Mouse (Mus musculus): ENCODE data around the gene Prr22. TPM values are rescaled to one million over a fixed set of nuclear protein-coding genes. Genes with fewer than 3 reads are reported as not detected.

The Prr22 gene
- polyA plus RNA-seq, 1 experiment = 1.9 TPM

- TF ChIP-seq CTCF (IDR thresholded peaks at IDR 0.05; ENCODE audit: control insufficient read depth, insufficient read depth, low read length) (no peak), POLR2A (IDR thresholded peaks at IDR 0.05; ENCODE audit: borderline replicate concordance, control insufficient read depth, low read depth, low read length) (no peak)
- 17% methylated on average over 8 of the region's 8 CpGs for WGBS
- H3K4me3 ChIP-seq (replicated peaks; ENCODE audit: control insufficient read depth, low read depth, low read length) = no peak overlapping the region
- H3K4me1 ChIP-seq (ENCODE audit: control insufficient read depth, insufficient read depth, low read length) = peaks cover 3% of the 10 kb centered on the region
- H3K27ac ChIP-seq (ENCODE audit: control insufficient read depth, insufficient read depth, low read depth, low read length, poor library complexity) = peak overlapping the region; percentile 74
Measured at GRCm38 (mm10) chr17:56819694-56820111, 49.7 kb downstream of the Prr22 start.

Other genes with a start within 250 kb of the Prr22 start
- 2.6 and 4.0 TPM in 2 replicates for gene Gm20219, start 215.9 kb upstream of the Prr22 start, polyA plus RNA-seq (2011; ENCODE audit: insufficient read depth, insufficient read length, low replicate concordance, missing spikeins)
- 251 and 400 TPM in 2 replicates for gene Safb2, start 185.7 kb upstream of the Prr22 start, polyA plus RNA-seq (2011; ENCODE audit: insufficient read depth, insufficient read length, low replicate concordance, missing spikeins)
- gene Safb, start 185.4 kb upstream of the Prr22 start, polyA plus RNA-seq (2011; ENCODE audit: insufficient read depth, insufficient read length, low replicate concordance, missing spikeins) = 94.9 and 178 TPM in 2 replicates
- 44.0 and 94.1 TPM in 2 replicates for gene 2410015M20Rik, start 160.5 kb upstream of the Prr22 start, polyA plus RNA-seq (2011; ENCODE audit: insufficient read depth, insufficient read length, low replicate concordance, missing spikeins)
- gene Rpl36, start 156.8 kb upstream of the Prr22 start, polyA plus RNA-seq (2011; ENCODE audit: insufficient read depth, insufficient read length, low replicate concordance, missing spikeins) = 407 and 414 TPM in 2 replicates
- gene Lonp1, start 143.4 kb upstream of the Prr22 start, polyA plus RNA-seq (2011; ENCODE audit: insufficient read depth, insufficient read length, low replicate concordance, missing spikeins) = 19.7 and 29.5 TPM in 2 replicates
- not detected in 2 replicates for gene Catsperd, start 142.1 kb upstream of the Prr22 start, polyA plus RNA-seq (2011; ENCODE audit: insufficient read depth, insufficient read length, low replicate concordance, missing spikeins)
- 36.4 and 52.9 TPM in 2 replicates for gene Ranbp3, start 97.0 kb upstream of the Prr22 start, polyA plus RNA-seq (2011; ENCODE audit: insufficient read depth, insufficient read length, low replicate concordance, missing spikeins)
- gene Ndufa11, start 52.5 kb upstream of the Prr22 start, polyA plus RNA-seq (2011; ENCODE audit: insufficient read depth, insufficient read length, low replicate concordance, missing spikeins) = 136 and 211 TPM in 2 replicates
- 3.1 and 5.8 TPM in 2 replicates for gene Vmac, start 52.2 kb upstream of the Prr22 start, polyA plus RNA-seq (2011; ENCODE audit: insufficient read depth, insufficient read length, low replicate concordance, missing spikeins)
- gene Nrtn, start 12.7 kb upstream of the Prr22 start, polyA plus RNA-seq (2011; ENCODE audit: insufficient read depth, insufficient read length, low replicate concordance, missing spikeins) = not detected in 2 replicates
- gene Dus3l, start 5.5 kb upstream of the Prr22 start, polyA plus RNA-seq (2011; ENCODE audit: insufficient read depth, insufficient read length, low replicate concordance, missing spikeins) = 15.8 and 51.0 TPM in 2 replicates
- gene Rfx2, start 60.8 kb downstream of the Prr22 start, polyA plus RNA-seq (2011; ENCODE audit: insufficient read depth, insufficient read length, low replicate concordance, missing spikeins) = 16.2 and 18.2 TPM in 2 replicates
- gene Acsbg2, start 104.2 kb downstream of the Prr22 start, polyA plus RNA-seq (2011; ENCODE audit: insufficient read depth, insufficient read length, low replicate concordance, missing spikeins) = not detected in 2 replicates
- 0.92 TPM in 1 of 2 replicates, not detected in the other for gene 1700061G19Rik, start 105.2 kb downstream of the Prr22 start, polyA plus RNA-seq (2011; ENCODE audit: insufficient read depth, insufficient read length, low replicate concordance, missing spikeins)
- 12.1 and 17.3 TPM in 2 replicates for gene Mllt1, start 165.2 kb downstream of the Prr22 start, polyA plus RNA-seq (2011; ENCODE audit: insufficient read depth, insufficient read length, low replicate concordance, missing spikeins)
- not detected in 2 replicates for gene Acer1, start 211.9 kb downstream of the Prr22 start, polyA plus RNA-seq (2011; ENCODE audit: insufficient read depth, insufficient read length, low replicate concordance, missing spikeins)
- 23.7 and 43.4 TPM in 2 replicates for gene Clpp, start 220.1 kb downstream of the Prr22 start, polyA plus RNA-seq (2011; ENCODE audit: insufficient read depth, insufficient read length, low replicate concordance, missing spikeins)
- 4.4 and 11.1 TPM in 2 replicates for gene Alkbh7, start 227.1 kb downstream of the Prr22 start, polyA plus RNA-seq (2011; ENCODE audit: insufficient read depth, insufficient read length, low replicate concordance, missing spikeins)
- gene Pspn, start 229.8 kb downstream of the Prr22 start, polyA plus RNA-seq (2011; ENCODE audit: insufficient read depth, insufficient read length, low replicate concordance, missing spikeins) = not detected in 2 replicates
- 74.4 and 116 TPM in 2 replicates for gene Gtf2f1, start 241.0 kb downstream of the Prr22 start, polyA plus RNA-seq (2011; ENCODE audit: insufficient read depth, insufficient read length, low replicate concordance, missing spikeins)
- gene Gm17949, start 241.2 kb downstream of the Prr22 start, polyA plus RNA-seq (2011; ENCODE audit: insufficient read depth, insufficient read length, low replicate concordance, missing spikeins) = not detected in 2 replicates